Mouse (Mus musculus): ENCODE measurements at regions not wholly inside any gene's neighbourhood (a gene's known extent, or its start where the extent isn't known, plus 50 kb on each side); places are given as distances from the start of the nearest gene placed in this dataset.

- Histone ChIP-seq H3K79me2 (replicated peaks; ENCODE audit: control insufficient read depth, extremely low read depth, insufficient read depth, poor library complexity, severe bottlenecking) (no peaks in the 10 kb centered on the region), H3K36me3 (replicated peaks in 1 of 2; ENCODE audit: control insufficient read depth in 1 of 2, insufficient read depth in 1 of 2, low read length in 1 of 2) (no peaks in the 10 kb centered on the region), H3K4me2 (ENCODE audit: insufficient read depth, low read depth, poor library complexity, severe bottlenecking) (no peak overlapping the region), H3K4me3 (replicated peaks in 1 of 3; ENCODE audit: low read depth in 2 of 3, low read length in 2 of 3, poor library complexity in 1 of 3) (no peak overlapping the region), H3K9ac (ENCODE audit: insufficient read depth, low read depth) (no peak overlapping the region), H3K4me1 (ENCODE audit: control insufficient read depth in 1 of 2, insufficient read depth in 2 of 2) (peaks cover 0 to 2% of the 10 kb centered on the region in 2 experiments; a peak in 1 of 4 replicates), H3K27me3 (replicated peaks) (no peaks in the 10 kb centered on the region), H3K9me3 (replicated peaks; ENCODE audit: low read length) (peaks cover 3% of the 10 kb centered on the region), H3K27ac (ENCODE audit: insufficient read depth, low read depth) (no peak overlapping the region)
- in situ Hi-C loops (cut with MboI; ENCODE audit: low pct_ligation_motif_present, low pct_unique_long_range_greater_than_20kb, low sequenced_read_pairs) (no loop called here), dilution Hi-C loops (cut with MboI; ENCODE audit: extremely low pct_ligation_motif_present, extremely low pct_unique_long_range_greater_than_20kb, low sequenced_read_pairs) (no loop called here)
- TF ChIP-seq ZC3H11A (IDR thresholded peaks at IDR 0.05; ENCODE audit: low read depth, low read length) = no peak
- TF ChIP-seq JUND (conservative IDR thresholded peaks at IDR 0.05; ENCODE audit: low read depth, low read length) = no peak
- TF ChIP-seq NELFE (IDR thresholded peaks at IDR 0.05; ENCODE audit: low read depth, low read length) = no peak
- no peak for TF ChIP-seq HCFC1 (IDR thresholded peaks at IDR 0.05; ENCODE audit: low read depth, low read length)
- no peak for TF ChIP-seq MAFK (IDR thresholded peaks at IDR 0.05; ENCODE audit: insufficient replicate concordance, low read length)
- no peak for TF ChIP-seq ETS1 (conservative IDR thresholded peaks at IDR 0.05; ENCODE audit: low read depth, low read length)
- no peak for TF ChIP-seq ZMIZ1 (IDR thresholded peaks at IDR 0.05; ENCODE audit: low read depth, low read length)
- TF ChIP-seq TBP (conservative IDR thresholded peaks at IDR 0.05; ENCODE audit: low read depth, low read length) = no peak
- no peak for TF ChIP-seq SMC3 (IDR thresholded peaks at IDR 0.05; ENCODE audit: low read depth, low read length)
- TF ChIP-seq RAD21 (IDR thresholded peaks at IDR 0.05; ENCODE audit: low read depth, low read length) = no peak
- TF ChIP-seq POLR2A (IDR thresholded peaks at IDR 0.05; ENCODE audit: low read depth, low read length) = no peak
- no peak for DNase-seq (ENCODE audit: extremely low read depth)
Measured at GRCm38 (mm10) chr2:78024981-78025565, 78.9 kb upstream of the Cwc22 start.

- TF ChIP-seq IRF4 (IDR thresholded peaks at IDR 0.05; ENCODE audit: low read depth, low read length) (no peak), PAX5 (IDR thresholded peaks at IDR 0.05; ENCODE audit: low read length) (no peak), TCF12 (IDR thresholded peaks at IDR 0.05; ENCODE audit: low read depth, low read length) (no peak), CTCF (conservative IDR thresholded peaks at IDR 0.05 in 1 of 2, IDR thresholded peaks at IDR 0.05 in 1 of 2; ENCODE audit: low read depth in 2 of 2, low read length in 2 of 2) (no peak), E2F4 (IDR thresholded peaks at IDR 0.05; ENCODE audit: insufficient replicate concordance, low read depth, low read length) (no peak), SMC3 (IDR thresholded peaks at IDR 0.05; ENCODE audit: low read depth, low read length) (no peak), ZKSCAN1 (IDR thresholded peaks at IDR 0.05; ENCODE audit: borderline replicate concordance, low read depth, low read length) (no peak), GABPA (IDR thresholded peaks at IDR 0.05; ENCODE audit: insufficient replicate concordance, low read depth, low read length) (no peak), BHLHE40 (IDR thresholded peaks at IDR 0.05; ENCODE audit: low read depth, low read length) (no peak), SIN3A (IDR thresholded peaks at IDR 0.05; ENCODE audit: low read length) (no peak), USF1 (IDR thresholded peaks at IDR 0.05; ENCODE audit: low read depth, low read length) (no peak), NELFE (IDR thresholded peaks at IDR 0.05; ENCODE audit: low read depth, low read length) (no peak), POLR2A (IDR thresholded peaks at IDR 0.05; ENCODE audit: low read depth, low read length) (no peak), MYC (IDR thresholded peaks at IDR 0.05; ENCODE audit: low read depth, low read length) (no peak), MAFK (IDR thresholded peaks at IDR 0.05; ENCODE audit: insufficient replicate concordance, low read length) (no peak), RCOR1 (conservative IDR thresholded peaks at IDR 0.05; ENCODE audit: low read depth, low read length) (no peak), ZMIZ1 (IDR thresholded peaks at IDR 0.05; ENCODE audit: low read depth, low read length) (no peak), MAX (IDR thresholded peaks at IDR 0.05; ENCODE audit: low read length) (no peak), KAT2A (IDR thresholded peaks at IDR 0.05; ENCODE audit: insufficient replicate concordance, low read length) (no peak), TBP (conservative IDR thresholded peaks at IDR 0.05; ENCODE audit: low read depth, low read length) (no peak)
- no peaks in the 10 kb centered on the region for H3K79me2 ChIP-seq (replicated peaks; ENCODE audit: control insufficient read depth, extremely low read depth, insufficient read depth, poor library complexity, severe bottlenecking)
- peaks cover 0 to 2% of the 10 kb centered on the region in 2 experiments; a peak in 1 of 4 replicates for H3K4me1 ChIP-seq (ENCODE audit: control insufficient read depth in 1 of 2, insufficient read depth in 2 of 2)
- H3K4me3 ChIP-seq (replicated peaks in 1 of 3; ENCODE audit: low read depth in 2 of 3, low read length in 2 of 3, poor library complexity in 1 of 3) = no peak overlapping the region
- no peak overlapping the region for H3K4me2 ChIP-seq (ENCODE audit: insufficient read depth, low read depth, poor library complexity, severe bottlenecking)
- H3K27me3 ChIP-seq (replicated peaks) = no peaks in the 10 kb centered on the region
- DNase-seq (ENCODE audit: extremely low read depth) = no peak
- dilution Hi-C loops (cut with MboI; ENCODE audit: extremely low pct_ligation_motif_present, extremely low pct_unique_long_range_greater_than_20kb, low sequenced_read_pairs) (no loop called here), in situ Hi-C loops (cut with MboI; ENCODE audit: low pct_ligation_motif_present, low pct_unique_long_range_greater_than_20kb, low sequenced_read_pairs) (no loop called here)
- no peaks in the 10 kb centered on the region for H3K36me3 ChIP-seq (replicated peaks in 1 of 2; ENCODE audit: control insufficient read depth in 1 of 2, insufficient read depth in 1 of 2, low read length in 1 of 2)
- no peak overlapping the region for H3K27ac ChIP-seq (ENCODE audit: insufficient read depth, low read depth)
- no peak overlapping the region for H3K9ac ChIP-seq (ENCODE audit: insufficient read depth, low read depth)
- no peaks in the 10 kb centered on the region for H3K9me3 ChIP-seq (replicated peaks; ENCODE audit: low read length)
Measured at GRCm38 (mm10) chr2:78023916-78024685, 77.9 kb upstream of the Cwc22 start.
